Mouse (Mus musculus) hindbrain, embryonic 11.5 days (tissue): ENCODE measurements at regions not wholly inside any gene's neighbourhood (a gene's known extent, or its start where the extent isn't known, plus 50 kb on each side); places are given as distances from the start of the nearest gene placed in this dataset.

Experiments used
- ATAC-seq: fragments of 200-750 bp; cut with Nextera tagmentation; 2 replicates; pipeline ENCODE4 v1.8.0; 2017; ENCODE audit warnings: mild to moderate bottlenecking, moderate TSS enrichment, moderate library complexity; ENCODE audit not compliant: low FRiP score
- DNase-seq: peaks from one replicate; pipeline ENCODE4 v3.0.0-alpha.2; 2015; ENCODE audit warnings: low spot score
- H3K27ac ChIP-seq: fragments of 300-500 bp; sonication (generic); 2 replicates; pipeline ENCODE4 v1.5.1; 2014; ENCODE audit warnings: mild to moderate bottlenecking, low read depth, low read length
- H3K27me3 ChIP-seq: fragments of 300-500 bp; sonication (generic); 2 replicates; pipeline ENCODE4 v1.6.1; 2014; ENCODE audit warnings: mild to moderate bottlenecking, low read length, moderate library complexity, mixed read lengths; ENCODE audit not compliant: control insufficient read depth, insufficient read depth
- H3K36me3 ChIP-seq: fragments of 300-500 bp; sonication (generic); 2 replicates; pipeline ENCODE4 v1.6.1; 2014; ENCODE audit warnings: mild to moderate bottlenecking, low read length, moderate library complexity, mixed read lengths; ENCODE audit not compliant: control insufficient read depth, insufficient read depth
- H3K4me1 ChIP-seq: fragments of 300-500 bp; sonication (generic); replicated peaks from 2 replicates; pipeline ENCODE4 v1.6.1; 2014; ENCODE audit warnings: low read length, mixed read lengths; ENCODE audit not compliant: control insufficient read depth, insufficient read depth
- H3K4me2 ChIP-seq: fragments of 300-500 bp; sonication (generic); replicated peaks from 2 replicates; pipeline ENCODE4 v1.6.1; 2014; ENCODE audit warnings: mild to moderate bottlenecking, low read depth, low read length
- H3K4me3 ChIP-seq: fragments of 300-500 bp; sonication (generic); 2 replicates; pipeline ENCODE4 v1.5.1; 2014; ENCODE audit warnings: low read depth, low read length
- H3K9ac ChIP-seq: fragments of 300-500 bp; sonication (generic); 2 replicates; pipeline ENCODE4 v1.6.1; 2014; ENCODE audit warnings: low read depth, low read length
- H3K9me3 ChIP-seq: fragments of 300-500 bp; sonication (generic); 2 replicates; pipeline ENCODE4 v1.6.1; 2016; ENCODE audit warnings: low read length; ENCODE audit not compliant: control insufficient read depth
- WGBS: fragments of 180-500 bp; shearing (Covaris S2); extraction: QIAGEN DNeasy Blood & Tissue Kit; methylation state at CpG from one replicate; pipeline ENCODE4 v1.1.7; 2014; 5-methylcytosine and 5-hydroxymethylcytosine counted together

DNA sequence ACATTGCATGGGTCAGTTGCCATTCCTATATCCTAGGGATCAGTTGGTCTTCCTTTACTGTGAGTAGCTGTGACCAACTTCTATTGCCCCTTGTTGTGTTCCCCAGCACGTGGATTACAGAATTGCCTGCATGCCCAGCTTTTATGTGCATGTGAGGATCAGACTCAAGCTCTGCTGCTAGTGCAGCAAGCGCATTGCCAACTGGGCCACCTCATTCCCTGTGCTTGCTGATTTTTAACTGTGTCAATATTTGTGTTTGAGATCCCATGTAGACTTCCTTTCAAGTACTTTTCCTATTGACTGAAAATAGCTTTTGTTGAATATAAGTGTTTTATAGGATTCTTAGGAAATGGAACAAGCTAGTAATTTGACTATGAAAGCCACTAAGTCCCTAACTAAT, 1526.5 kb upstream of the Tenm2 start:
- DNase-seq (no peak), ATAC-seq (no peak)
- H3K9me3 ChIP-seq, result no peaks in the 10 kb centered on the region
- no peak overlapping the region for H3K9ac ChIP-seq
- H3K27ac ChIP-seq, result no peak overlapping the region
- no peak overlapping the region for H3K4me2 ChIP-seq
- no peaks in the 10 kb centered on the region for H3K4me1 ChIP-seq
- H3K36me3 ChIP-seq, result no peaks in the 10 kb centered on the region
- no peak overlapping the region for H3K4me3 ChIP-seq
- H3K27me3 ChIP-seq, result no peaks in the 10 kb centered on the region
- 88% methylated on average over 2 of the region's 2 CpGs for WGBS

DNA sequence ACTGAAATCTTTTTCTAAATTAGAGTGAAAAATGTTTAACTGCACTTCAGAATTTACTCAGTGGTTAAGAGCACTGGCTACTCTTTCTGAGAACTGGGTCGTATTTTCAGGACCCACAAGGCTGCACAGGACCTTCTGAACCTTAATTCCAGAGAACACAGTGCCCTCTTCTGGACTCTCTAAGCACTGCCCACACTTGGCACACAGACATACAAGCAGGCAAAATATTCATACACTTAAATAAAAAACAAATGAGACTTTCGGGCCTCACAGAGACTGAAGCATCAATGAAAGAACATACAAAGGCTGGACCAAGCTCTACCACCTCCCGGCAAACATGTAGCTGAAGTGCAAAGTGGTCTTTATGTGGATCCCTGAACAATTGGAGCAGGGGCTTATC, 1511.8 kb upstream of the Tenm2 start:
- H3K9me3 ChIP-seq, result no peaks in the 10 kb centered on the region
- ATAC-seq, result peak; percentile 57
- DNase-seq, result peak; percentile 57
- H3K36me3 ChIP-seq, result no peaks in the 10 kb centered on the region
- H3K4me3 ChIP-seq, result no peak overlapping the region
- no peak overlapping the region for H3K27ac ChIP-seq
- no peak overlapping the region for H3K9ac ChIP-seq
- 55% methylated on average over 3 of the region's 3 CpGs for WGBS
- H3K4me2 ChIP-seq, result no peak overlapping the region
- H3K27me3 ChIP-seq, result no peaks in the 10 kb centered on the region
- H3K4me1 ChIP-seq, result no peaks in the 10 kb centered on the region

DNA sequence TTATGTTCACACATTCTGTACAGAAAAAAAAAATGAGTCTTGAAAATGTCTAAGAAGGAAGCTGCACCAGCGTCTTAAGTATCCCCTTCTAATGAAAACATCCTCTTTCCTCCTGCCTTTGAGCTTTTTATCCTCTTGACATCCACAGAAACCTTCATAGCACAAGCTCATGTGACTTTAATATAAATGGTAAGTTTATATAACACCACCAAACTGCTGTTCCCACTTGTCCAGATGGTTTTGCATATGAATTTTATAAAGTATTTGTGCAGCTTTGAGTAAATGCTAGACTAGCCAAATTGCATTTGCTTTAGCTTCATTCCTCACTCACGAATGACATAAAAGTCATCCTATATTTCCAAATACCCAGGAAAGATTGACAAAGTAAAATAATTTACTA, 1493.3 kb upstream of the Tenm2 start:
- H3K27ac ChIP-seq, result no peak overlapping the region
- WGBS, result 74% methylated on average over 2 of the region's 2 CpGs
- DNase-seq (no peak), ATAC-seq (no peak)
- no peak overlapping the region for H3K9ac ChIP-seq
- no peaks in the 10 kb centered on the region for H3K9me3 ChIP-seq
- no peak overlapping the region for H3K4me3 ChIP-seq
- H3K4me2 ChIP-seq, result no peak overlapping the region
- H3K27me3 ChIP-seq, result no peaks in the 10 kb centered on the region
- H3K36me3 ChIP-seq, result no peaks in the 10 kb centered on the region
- no peaks in the 10 kb centered on the region for H3K4me1 ChIP-seq

DNA sequence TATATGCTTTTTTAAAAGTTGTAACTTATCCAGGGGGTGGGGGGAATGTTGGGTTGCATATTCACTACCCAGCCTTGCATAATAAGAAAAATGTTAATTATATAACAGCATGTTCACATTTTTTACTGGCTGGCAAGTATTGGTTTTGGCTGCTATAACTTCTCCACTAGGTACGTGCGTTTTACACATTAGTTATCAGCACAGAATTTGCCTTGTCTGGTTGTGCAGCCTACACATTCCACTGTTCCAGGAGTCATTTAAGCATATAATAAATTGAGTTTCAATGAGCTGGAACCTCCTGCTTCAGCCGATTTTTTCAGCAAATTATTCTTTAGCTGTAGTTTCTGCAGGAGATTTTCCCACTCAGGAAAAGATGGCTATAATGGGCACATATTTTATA, 1479.9 kb upstream of the Tenm2 start:
- no peak overlapping the region for H3K9ac ChIP-seq
- no peak overlapping the region for H3K4me2 ChIP-seq
- WGBS, result 82% methylated on average over 3 of the region's 3 CpGs
- H3K36me3 ChIP-seq, result no peaks in the 10 kb centered on the region
- no peak overlapping the region for H3K27ac ChIP-seq
- no peaks in the 10 kb centered on the region for H3K4me1 ChIP-seq
- ATAC-seq (no peak), DNase-seq (no peak)
- H3K4me3 ChIP-seq, result no peak overlapping the region
- no peaks in the 10 kb centered on the region for H3K27me3 ChIP-seq
- no peaks in the 10 kb centered on the region for H3K9me3 ChIP-seq

- no peak overlapping the region for H3K4me3 ChIP-seq
- H3K27ac ChIP-seq, result no peak overlapping the region
- no peaks in the 10 kb centered on the region for H3K9me3 ChIP-seq
- H3K27me3 ChIP-seq, result no peaks in the 10 kb centered on the region
- no peaks in the 10 kb centered on the region for H3K36me3 ChIP-seq
- H3K4me2 ChIP-seq, result no peak overlapping the region
- no peak overlapping the region for H3K9ac ChIP-seq
- 55% methylated on average over 7 of the region's 7 CpGs for WGBS
- no peaks in the 10 kb centered on the region for H3K4me1 ChIP-seq
- ATAC-seq (no peak), DNase-seq (no peak)
Observed at GRCm38 (mm10) chr11:38681264-38681663, 1445.5 kb upstream of the Tenm2 start.

- Histone ChIP-seq H3K9ac (no peak overlapping the region), H3K27ac (no peak overlapping the region), H3K9me3 (no peaks in the 10 kb centered on the region), H3K4me3 (no peak overlapping the region), H3K27me3 (no peaks in the 10 kb centered on the region), H3K4me2 (no peak overlapping the region), H3K36me3 (no peaks in the 10 kb centered on the region), H3K4me1 (no peaks in the 10 kb centered on the region)
- ATAC-seq (no peak), DNase-seq (no peak)
- 70% methylated on average over 5 of the region's 5 CpGs for WGBS
Observed at GRCm38 (mm10) chr11:38673367-38674056, 1437.7 kb upstream of the Tenm2 start.
